Mouse (Mus musculus): ENCODE data around the gene Hoxb3.

DNA sequence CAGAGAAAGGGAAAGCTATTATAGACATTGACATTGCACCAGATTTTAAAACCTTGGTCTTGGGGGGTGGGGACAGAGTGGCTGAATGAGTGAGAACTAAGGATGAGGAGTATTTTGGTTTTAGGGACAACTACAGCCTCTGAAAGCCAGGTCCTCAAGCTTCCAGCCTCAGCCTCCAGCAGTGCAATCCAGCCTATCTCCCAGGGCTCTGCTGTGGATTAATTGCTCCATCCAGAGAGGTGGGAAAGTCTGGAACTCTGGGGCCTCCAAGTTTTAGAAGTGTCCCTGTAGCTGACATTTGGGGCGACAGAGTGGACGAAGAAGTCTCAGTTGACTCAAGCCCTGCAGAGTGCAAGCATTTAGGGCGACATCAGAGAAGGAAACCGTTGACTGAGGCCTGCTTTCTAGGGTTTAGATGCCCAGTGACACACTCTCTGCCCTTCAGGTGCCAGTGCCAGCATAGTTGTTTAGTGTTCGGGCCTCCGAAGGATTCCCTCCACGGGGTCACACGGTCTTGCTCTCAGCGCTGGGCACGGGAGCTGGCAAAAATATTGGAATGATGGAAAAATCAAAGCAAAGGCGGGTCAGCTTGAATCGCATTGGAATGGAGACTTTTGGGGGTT lies 9.2 kb upstream of the Hoxb3 start:
- TF ChIP-seq CTCF (IDR thresholded peaks at IDR 0.05; ENCODE audit: insufficient read depth, low read depth, low read length) (no peak), POLR2A (IDR thresholded peaks at IDR 0.05; ENCODE audit: insufficient read depth, low read depth, low read length) (no peak)
